Mouse (Mus musculus) 3134 (cell line): ENCODE measurements at regions not wholly inside any gene's neighbourhood (a gene's known extent, or its start where the extent isn't known, plus 50 kb on each side); places are given as distances from the start of the nearest gene placed in this dataset.

Source experiments
- DNase-seq: peaks from one replicate; pipeline ENCODE4 v3.0.0-alpha.2; 2011; ENCODE audit warnings: low spot score; ENCODE audit not compliant: insufficient read length; ENCODE audit errors: extremely low read depth

DNA sequence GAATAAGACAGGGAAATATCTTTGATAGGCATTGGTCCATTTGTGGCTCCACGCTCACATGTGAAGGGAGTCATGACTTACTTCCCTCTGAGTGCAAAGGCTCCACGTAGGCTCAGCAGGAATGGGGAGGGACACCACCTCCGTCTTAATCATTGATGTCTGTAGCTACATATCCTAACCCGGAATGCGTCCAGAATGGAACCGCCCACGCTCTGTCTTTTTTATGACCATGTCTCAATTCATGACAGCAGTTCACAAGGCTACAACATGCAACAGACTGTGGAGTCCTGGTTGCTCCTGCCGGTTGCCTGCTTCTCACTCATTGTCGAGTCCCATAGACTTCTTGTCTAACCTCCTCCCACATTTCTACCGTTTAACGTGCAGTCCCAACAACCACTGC, 104.1 kb upstream of the Oxgr1 start:
- no peak for DNase-seq

DNA sequence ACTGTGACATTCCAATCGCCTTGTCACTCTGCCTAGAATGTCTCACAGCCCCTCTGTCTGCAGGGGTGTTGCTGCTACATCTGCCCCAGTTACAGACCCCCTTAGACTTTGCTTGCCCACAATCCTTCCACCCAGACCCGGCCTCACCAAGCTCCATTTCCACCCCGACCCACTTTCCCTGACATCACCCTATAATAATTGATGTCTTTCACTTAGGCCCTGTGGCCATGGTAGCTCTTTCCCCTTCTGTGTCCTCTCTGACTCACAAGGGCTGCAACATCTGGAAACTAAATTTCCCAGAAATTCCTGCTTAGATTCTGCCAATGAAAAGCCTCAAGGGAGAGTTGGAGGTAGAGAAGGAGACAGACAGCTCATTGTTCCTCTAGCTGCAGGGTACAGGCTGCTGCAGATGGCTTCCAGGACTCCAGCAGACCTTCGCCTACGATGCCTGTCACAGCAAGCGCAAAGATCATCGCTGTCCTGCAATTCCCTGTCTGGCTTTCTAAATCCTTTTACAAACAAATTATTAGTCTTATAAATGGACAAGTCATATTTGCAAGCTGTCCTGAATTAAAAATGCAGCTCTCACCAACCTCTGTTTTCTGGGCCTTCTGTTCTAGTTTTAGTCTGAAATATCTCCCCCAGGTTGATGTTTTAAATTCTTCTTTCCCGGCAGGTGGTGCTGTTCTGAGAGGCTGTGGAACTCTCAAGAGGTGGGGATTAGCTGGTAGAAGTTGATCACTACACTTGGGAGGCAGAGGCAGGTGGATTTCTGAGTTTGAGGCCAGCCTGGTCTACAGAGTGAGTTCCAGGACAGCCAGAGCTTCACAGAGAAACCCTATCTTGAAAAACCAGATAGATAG, 104.9 kb upstream of the Oxgr1 start:
- DNase-seq, result peak; percentile 54

DNA sequence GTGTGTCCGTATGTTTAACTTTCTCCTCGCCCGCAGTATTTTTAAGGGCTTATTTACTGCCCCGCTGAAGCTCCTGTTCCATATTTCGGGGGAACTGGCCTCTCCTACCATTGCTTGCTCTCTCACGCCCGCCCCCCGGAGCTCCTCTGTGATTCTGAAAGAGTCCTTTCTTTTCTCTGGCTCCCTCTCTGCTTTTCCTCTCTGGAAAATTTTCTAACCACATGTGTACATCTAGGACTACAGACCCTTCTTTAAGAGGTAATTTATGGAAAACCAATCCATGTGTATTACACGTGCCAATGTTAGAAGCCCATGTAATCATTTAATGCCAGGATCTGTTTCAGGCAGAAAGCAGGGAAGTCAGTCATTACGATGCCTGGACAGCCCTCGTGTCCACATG, 106.6 kb upstream of the Oxgr1 start:
- no peak for DNase-seq

DNA sequence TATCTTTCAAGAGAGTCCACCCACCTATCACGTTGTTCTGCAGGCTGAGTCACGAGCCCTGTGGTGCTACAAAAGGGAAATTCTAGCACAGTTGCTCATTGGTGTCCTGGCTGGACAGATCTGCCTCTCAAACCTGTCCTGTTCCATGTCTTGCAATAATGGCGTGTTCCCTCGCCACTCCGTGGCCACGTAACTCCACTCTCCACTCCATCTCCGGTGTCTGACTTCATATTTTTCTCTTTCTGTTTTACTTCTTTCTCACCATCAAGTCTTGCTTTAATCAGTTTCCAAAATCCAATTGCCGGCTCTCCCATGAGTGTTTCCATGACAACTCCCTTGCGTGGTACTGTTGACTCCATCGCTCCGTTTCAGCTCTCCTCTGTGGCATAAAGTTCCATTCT, 107.1 kb upstream of the Oxgr1 start:
- DNase-seq, result no peak

DNA sequence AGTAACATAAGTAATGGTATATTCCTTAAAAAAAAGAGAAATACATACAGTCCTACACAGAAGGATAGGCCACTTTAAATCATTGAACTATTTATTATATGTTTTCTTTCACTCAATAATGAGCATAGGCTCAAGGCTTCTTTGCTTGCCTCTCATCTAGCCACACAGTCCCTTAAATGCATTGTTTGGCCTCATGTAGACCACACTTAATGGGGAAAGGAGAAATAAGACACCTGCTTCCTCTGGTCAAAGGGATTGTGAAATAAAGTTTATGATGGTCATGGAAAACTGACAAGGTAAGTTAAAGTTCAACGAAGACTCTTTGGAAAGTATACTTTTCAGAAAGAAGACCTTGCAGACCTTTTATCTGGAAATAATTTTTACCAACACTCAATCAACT, 108.4 kb upstream of the Oxgr1 start:
- DNase-seq, result no peak

DNA sequence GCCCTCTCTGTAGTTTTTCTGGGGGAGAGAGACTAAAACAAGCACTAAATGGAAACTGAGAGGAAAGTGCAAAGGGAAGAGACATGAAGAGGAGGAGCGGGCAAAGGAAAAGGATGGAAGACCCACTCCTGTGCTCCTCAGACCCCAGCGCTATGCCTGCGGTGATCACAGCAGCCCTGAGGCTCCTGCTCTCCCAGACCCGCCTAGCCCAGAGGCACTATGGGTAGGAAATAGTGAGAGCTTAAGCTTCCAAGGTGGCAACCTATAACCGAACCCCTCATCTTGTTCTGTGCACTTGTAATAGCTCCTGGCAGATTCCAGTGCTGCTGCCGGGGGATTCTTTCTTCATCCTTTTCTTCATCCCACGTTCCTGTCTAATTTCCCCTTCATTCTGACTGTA, 112.2 kb upstream of the Oxgr1 start:
- no peak for DNase-seq

DNA sequence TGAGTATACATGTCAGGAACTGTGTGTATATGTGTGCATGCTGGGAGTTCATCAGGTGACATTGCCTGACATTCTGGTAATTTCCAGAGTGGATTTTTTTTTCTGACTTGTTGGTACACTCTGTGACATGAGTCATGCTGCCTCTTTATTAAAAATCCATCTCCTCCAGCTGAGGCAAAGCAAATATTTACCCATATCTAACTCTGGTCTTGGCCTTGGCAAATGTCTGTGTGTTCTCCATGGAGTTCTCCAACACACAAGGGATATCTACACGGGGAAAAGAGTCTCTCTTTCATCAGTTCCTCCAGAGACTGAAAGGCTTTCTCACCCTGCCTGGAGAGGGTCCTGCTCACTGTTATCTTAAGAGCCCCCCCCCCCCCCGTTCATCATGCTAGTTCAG, 111.3 kb upstream of the Mbnl2 start:
- DNase-seq, result no peak

DNA sequence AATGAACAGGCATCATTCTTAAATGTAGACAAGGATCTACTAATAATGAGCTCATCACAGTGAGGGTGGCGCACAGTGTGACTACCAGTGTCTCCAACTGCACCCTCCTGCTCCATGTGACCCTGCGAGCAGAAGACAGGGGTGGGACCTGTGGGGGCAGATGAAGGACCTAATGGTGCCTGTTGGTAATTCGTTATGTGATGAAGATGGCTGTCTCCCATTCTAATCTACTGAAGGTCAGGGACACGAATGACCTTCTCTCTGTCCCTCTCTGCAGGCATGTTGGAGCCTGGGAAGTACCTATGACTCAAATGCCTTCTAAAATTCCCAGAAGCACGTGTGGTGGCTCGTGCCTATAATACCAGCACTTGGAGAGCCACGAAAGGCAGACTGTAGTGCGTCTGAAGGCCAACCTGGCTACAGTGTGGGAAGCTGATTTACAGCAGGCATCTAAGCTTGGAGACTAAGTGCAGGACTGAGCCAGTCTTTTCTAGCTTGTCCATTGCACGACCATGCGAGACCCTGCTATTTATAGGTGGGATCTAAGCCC, 109.9 kb upstream of the Mbnl2 start:
- no peak for DNase-seq

DNA sequence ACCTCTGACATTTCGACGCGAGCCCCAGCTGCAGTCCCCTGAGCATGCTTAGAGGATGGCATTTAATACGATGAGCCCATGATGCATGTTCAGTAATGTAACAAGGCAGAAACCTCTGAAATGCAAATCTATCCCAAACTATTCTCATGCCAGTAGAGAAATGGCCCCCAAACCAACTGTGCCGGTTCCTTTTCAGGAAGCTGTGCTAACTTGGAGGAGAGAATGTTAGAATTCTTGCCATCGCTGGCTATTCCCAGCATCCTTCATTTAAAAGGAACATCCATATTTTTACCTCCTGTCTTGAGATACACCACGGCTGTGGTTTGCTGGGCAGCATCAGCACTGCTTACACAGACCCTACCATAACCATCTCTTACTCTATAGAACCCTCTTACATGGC, 104.7 kb upstream of the Mbnl2 start:
- DNase-seq, result no peak

DNA sequence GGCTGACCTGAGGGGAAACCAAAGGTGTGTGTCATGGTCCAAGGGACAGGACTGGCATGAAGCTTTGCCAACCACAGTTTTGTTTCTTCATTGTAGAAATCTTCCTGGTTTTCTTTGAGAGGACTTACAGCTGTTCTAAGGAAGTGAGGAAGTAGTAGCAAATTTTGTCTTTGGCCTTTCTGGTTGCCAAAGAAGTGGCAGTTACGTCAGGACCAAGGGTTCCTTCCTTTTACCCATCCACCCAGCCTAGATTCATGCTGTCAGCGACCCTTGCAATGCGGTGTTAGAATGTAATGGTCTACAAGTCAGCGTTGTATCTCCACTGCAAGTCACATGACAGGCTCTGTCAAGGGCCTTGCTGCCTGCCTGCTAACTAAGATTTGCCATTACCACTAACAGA, 103.4 kb upstream of the Mbnl2 start:
- DNase-seq, result no peak

DNA sequence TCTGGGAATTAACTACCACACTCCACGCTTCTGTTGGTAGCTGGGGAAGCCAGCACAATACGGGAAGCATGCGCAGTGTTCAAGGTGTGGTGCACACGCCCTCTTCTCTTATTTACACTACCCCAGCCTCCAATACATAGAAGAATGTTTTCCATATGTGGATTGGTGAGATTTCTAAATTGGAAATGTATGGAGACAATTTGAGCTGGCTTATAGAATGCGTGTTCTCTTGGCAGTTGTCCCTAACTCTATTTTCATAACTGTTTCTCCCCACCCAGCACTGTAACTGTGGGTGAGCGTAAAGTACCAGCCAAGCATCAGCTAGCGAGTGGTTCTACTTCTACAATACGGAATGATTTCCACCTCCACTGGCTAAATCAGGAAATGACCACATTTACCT, 102.6 kb upstream of the Mbnl2 start:
- DNase-seq, result no peak

DNA sequence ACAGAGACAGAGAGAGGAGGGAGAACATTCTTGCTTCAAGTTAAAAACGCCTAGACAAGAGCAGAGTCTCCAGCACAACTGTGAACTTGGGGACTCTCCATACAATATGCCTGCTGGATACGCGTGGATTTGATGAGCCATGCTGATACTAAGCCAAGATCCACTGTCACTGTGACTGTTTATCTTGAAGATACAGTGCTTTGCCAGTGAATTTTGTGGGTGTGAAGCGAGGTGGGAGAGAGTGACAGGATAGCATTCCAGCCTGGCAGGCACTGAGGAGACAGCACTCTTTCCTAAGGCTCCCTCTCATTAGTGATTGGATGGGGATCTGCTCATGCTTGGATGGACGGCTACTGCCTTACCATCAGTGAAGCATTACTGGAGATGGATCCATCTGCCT, 100.9 kb upstream of the Mbnl2 start:
- no peak for DNase-seq

DNA sequence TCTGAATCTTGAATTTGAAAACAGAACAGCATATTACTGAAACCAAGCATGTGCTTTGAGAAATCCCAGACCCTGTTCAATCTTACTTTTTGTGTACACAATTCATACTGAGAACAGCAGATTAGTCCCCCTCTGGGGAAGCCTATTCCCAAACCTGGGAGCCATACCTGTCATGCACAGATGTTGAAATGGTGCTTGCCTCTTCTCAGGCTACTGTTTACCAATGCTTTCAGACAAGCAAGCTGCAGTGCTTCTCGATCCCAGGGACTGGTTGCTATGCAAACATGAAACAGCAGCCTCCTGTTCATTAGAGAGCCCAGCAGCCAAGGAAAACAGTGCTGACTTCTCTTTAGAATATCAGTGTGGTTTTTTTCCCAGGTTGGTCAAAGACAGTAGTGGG, 80.3 kb upstream of the Mbnl2 start:
- no peak for DNase-seq

DNA sequence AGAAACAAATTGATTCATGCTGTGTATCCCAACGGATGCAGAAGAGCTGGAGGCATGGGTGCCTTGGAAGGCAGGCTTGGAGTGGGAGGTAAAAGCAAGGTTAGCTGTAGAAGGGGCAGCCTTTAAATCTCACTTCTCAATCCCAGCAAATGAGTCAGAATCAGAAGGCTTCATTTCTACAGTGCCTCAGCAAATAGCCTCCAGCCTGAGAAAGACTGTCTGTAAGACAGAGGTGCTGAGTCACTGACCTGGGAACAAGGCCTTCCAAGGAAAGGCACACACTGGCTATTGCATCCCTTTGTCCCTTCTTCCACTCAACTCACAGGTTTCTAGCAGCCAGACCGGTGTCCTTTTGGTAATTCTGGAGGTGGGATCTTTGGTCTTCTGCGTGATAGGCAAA, 63.7 kb upstream of the Mbnl2 start:
- DNase-seq, result peak; percentile 13

DNA sequence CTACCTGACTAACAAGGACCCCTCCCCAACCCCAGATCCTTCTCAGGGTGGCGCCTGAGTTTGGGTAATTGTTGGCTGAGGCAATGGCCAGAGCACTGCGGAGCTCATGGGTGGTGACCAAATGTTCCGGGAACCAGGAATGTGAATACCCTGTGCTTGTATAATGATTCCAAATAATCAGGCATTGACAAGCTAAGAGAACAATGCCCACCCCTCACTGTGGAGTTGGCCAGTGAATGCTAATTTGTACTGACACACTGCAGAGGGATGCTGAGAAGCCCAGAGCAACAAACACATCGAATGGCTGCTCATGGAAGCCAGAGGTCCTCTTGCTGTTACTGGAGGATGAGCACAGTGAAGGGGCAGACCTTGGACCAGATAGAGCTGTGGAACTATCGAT, 62.8 kb upstream of the Mbnl2 start:
- DNase-seq, result no peak

DNA sequence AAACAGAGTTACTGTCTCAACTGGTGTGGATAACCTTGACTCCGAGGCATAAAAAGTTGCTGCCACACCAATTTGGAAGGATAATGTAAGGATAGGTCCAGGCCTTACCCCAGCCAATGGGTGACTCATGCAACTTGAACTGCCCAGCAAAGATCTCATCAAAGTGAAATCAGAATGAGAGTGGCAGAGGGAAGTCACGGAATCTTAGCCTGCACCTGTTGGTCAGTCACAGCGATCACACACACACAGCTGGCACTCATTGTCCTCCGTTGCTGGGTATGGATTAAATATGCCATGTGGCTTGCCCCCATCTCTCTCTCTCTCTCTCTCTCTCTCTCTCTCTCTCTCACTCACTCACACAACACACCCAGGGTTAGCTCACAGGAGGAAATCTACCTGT, 56.2 kb upstream of the Mbnl2 start:
- DNase-seq, result no peak

DNA sequence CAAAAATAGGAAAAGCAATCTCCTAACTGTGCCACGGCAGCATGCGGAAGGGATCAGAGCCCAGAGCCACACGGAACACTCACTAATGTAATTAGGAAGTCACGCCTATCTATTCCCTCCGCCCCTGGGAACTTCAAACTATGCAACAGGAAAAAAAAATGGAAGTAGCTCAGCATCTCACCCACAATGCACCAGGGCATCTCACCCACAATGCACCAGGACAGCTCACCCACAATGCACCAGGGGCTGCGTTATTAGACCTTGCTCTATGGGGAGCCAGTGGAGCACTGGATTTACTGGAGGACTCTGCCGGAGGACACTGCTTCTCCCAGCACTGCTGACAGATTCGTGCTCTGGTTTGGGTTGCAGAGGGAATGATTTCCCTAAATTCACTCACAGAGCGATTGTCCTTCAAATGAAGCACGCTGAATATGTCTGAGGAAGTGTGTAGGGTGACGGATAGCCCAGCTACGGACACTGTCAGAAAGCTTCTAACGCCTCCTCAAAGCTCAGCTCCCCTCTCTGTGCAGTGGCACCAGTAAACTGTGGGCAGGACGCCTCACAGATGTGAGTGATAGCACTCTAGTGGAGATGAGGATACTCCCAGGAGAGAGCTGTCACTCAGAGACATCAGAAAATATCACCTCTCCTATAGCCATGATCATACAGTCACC, 51.8 kb upstream of the Mbnl2 start:
- no peak for DNase-seq

DNA sequence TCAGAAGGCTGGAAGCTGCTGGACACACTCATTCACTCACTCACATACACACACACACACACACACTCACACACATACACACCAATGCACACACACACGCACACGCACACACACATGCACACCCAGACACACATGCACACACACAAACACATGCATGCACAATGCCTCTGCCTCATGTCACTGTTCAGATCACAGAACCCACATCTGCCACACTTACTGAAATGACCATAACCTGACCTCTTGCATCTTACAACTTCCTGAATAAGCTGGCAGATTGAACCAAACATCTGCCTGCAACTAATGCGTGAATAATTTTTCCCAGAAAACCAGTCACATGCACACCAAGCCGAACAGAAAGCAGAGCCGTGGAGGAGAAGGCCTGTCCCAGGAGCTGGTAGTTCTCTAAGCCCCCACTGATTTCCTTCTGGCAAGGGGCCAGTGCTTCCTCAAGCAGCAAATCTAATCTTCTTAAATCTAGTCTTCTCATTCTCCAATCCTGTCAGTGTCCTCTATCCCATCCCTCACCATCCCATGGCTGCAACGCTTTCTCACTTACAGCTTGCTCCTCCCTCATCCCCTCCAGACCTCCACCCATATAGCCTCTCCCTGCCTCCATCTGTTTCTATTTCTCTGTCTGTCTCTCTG, 51.1 kb upstream of the Mbnl2 start:
- no peak for DNase-seq

DNA sequence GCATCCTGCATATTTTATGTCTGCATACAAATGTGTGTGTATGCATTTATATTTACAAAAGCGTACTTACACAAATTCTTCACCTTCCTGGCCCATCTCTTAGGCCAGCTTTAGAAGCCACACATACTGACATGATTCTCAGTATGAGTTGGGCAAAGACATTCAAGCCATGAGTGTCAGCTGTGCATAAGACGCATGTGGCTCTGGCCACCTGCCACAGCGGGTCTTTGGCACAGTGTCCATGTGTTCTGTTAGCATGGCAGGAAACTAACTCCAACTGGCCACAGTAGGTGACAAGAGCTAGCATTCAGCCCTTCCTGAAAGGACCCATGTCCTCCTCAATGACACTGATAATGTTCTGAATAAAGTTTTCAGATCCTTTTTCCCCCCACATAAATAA, 49.8 kb upstream of the Mbnl2 start:
- no peak for DNase-seq
